Mouse (Mus musculus) olfactory bulb, adult 2 months (tissue): ENCODE data around the gene Zc3h4.

ENCODE experiments used
- CTCF ChIP-seq: fragments of 200-500 bp; IDR thresholded peaks from 2 replicates; pipeline ENCODE4 v1.5.1; 2012; ENCODE audit warnings: low read depth, mild to moderate bottlenecking, low read length, moderate library complexity; ENCODE audit not compliant: insufficient read depth
- POLR2A ChIP-seq: fragments of 200-500 bp; IDR thresholded peaks from 2 replicates; pipeline ENCODE4 v1.6.1; 2012; ENCODE audit warnings: mild to moderate bottlenecking, low read depth, low read length, moderate library complexity; ENCODE audit not compliant: insufficient read depth

DNA sequence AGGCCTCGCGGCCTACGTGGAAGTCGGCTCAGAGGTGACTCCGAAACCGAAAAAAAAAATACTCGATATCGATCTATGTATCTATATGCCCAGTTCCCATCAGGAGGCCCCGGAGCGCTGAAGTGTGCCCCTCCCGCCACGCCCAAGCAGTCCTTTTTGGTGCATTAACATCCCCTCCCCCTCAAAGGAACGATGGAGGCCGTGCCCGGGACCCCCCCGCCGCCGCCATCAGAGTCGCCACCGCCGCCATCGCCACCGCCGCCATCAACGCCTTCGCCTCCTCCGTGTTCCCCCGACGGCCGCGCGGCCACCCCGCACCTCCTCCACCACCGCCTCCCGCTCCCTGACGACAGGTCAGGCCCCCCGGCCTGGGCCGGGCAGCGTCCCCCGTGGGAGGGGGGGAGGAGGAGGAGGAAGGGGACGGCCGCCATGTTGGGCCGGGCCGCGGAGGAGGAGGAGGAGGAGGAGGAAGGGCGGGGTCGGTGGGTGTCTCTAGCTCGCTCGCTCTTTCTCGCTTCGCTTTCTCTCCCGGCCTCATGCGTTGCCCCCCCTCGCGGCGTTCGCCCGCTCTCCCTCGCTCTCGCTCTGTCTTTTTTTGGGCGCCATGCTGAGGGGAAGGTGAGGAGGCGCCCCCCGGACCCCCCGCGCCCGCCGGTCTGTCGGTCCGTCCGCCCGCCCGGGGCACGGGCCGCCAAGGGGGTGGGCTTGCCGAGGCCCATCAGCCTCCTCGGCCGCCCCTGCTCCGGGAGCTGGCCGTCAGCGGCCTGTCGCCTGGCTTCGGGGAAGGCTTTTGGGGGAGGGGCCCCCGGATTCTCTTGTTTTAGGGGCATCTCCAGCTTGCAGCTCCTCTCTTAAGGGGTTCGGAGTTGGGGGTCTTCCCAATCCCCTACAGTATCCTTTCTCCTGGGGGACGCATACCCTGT is at the start of gene Zc3h4:
- TF ChIP-seq CTCF (no peak), POLR2A (peak; percentile 51; the same call in 1 of the 2 replicates)
